Mouse (Mus musculus): ENCODE data around the gene Foxn3.
A peak's percentile ranks its signal among the peaks of the same experiment; 100 is the strongest.

Foxn3 gene

GRCm38 (mm10) chr12:99522882-99523281, 40.5 kb downstream of the Foxn3 start:
- DNase-seq (ENCODE audit: low spot score) = no peak

DNA sequence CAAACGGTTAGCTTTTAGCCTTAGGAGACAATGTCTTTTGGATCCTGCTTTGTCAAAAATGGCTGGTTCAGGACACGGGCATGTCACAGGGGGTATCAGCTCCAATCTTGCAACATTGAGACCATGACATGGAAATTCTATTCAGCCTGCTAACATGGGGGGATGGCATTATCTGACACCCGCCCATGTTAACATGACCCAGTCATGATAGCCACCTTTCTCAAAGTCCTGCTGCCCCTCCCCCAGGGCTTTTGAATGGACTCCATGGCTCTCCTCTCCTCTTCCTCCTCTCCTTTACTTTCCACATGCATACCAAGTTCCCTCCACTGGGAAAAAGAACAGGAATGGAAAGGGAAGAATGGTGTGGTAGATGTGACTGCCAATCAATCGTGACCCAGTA, 43.5 kb downstream of the Foxn3 start:
- no peak for DNase-seq (ENCODE audit: low spot score)

- no peak for DNase-seq (ENCODE audit: low spot score)
Observed at GRCm38 (mm10) chr12:99519191-99519614, 44.2 kb downstream of the Foxn3 start.

DNA sequence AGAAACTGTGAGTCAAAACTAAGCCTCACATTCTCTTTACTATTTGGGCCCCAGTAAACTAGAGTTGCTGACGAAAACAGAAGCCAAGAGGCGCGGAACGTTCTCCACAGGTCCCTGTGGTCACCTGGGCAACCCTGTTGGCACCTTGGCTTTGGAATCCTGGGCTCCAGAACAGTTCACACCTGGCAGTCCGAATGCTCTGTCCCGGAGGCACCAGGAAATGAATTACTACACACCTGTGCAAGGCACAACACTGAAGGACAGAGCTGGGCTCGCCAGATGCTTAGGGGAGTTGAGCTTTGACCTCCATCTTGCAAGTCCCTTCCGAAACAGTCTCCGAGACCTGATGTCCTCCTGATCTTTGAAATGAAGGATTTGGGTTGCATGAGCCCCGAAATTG, 44.7 kb downstream of the Foxn3 start:
- no peak for DNase-seq (ENCODE audit: low spot score)

DNA sequence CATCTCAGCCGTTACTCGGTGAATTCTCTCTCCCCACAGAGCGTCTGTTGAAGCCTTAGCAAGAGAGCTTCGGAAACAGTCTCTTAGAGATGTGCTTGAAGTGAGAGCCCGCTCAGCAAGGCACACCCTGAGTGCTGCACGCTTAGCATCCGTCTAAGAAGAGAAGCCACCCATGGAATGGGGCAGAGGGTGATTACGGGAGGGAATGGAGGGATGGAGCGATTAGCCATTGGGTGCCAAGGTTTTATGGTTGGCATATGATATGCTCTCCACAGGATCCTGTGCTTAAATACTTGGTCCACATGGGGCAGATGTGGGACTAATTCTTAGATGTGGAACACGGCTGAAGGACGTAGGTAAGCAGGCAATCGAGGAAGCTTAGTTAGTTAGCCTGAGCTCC, 45.3 kb downstream of the Foxn3 start:
- no peak for DNase-seq (ENCODE audit: low spot score)

GRCm38 (mm10) chr12:99517296-99517695, 46.1 kb downstream of the Foxn3 start:
- DNase-seq (ENCODE audit: low spot score) = no peak

DNA sequence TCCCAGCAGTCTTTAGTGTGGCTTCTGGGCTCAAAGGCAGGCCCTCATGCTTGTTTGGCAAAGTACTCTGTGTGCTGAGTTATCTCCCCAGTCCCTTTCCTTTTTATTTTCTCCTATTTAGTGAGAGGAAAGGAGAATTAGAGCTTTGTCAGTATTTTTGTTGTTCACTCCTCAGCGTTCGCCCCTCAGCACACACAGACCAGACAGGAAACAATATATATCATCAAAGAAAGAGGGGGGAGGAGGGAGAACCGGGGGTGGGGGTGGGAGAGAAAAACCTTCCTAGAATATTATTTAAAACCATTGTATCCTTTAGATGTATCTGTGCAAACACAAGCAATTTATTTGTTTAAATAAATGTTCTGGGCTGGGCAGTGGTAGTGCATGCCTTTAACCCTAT, 47.9 kb downstream of the Foxn3 start:
- DNase-seq (ENCODE audit: low spot score) = no peak

- DNase-seq (ENCODE audit: low spot score) = no peak
Observed at GRCm38 (mm10) chr12:99511644-99512043, 51.7 kb downstream of the Foxn3 start.

DNA sequence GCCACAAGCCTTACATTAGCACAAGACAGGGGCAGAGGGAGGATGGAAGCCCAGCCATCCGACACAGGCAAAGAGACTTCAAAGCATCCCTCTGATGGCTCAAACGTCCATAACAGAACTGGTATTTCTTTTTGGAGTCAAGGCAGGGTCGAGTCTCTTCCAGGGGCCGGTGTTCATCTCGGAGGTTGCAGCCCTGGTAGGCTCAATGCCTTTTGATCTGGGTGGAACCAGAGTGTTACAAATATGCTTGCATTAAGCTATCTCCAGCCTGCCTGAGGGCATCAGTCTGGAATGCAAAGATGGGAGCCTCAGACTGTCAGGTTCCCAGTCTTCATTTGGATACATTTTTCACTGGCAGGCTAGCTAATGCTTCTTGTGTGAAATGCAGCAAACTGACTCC, 52.6 kb downstream of the Foxn3 start:
- no peak for DNase-seq (ENCODE audit: low spot score)

GRCm38 (mm10) chr12:99502225-99502624, 61.2 kb downstream of the Foxn3 start:
- DNase-seq (ENCODE audit: low spot score) = no peak

- peak; percentile 62 for DNase-seq (ENCODE audit: low spot score)
Observed at GRCm38 (mm10) chr12:99498978-99499694, 64.2 kb downstream of the Foxn3 start.

DNA sequence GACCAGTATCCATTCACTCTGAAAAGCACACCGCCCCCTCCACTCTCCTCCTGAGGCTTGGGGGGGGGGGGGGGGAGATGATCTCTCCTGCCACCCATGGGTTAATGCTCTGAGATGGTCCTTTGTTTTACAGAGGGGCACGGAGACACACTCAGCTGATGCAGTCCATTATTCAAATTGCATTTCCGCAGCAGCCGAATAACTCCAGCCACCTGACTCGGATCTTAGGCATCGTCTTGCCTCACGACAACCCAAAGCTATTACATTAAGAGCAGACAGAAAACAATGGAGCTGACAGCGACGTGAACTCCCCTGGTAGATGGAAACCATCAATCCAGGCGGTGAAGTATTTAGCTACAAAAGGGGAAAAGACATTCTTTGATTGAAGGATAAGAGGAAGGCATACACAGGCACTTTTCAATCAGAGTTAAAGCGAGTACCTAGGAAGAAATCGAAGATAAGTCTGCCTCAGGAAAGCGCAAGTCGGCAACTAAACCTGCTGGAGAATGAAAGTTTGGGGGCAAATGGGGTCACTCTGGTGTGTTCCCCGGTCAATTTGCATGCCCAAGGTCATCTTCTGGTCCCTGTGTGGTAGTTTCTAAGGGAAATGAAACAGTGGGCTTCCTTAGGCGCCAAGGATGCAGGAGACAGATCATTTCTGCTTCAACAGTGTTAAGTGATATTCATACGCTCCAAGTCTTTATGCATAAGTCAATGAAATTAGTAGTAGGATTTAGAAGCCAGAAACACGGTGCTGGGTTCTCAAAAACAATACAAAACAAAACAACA, 65.0 kb downstream of the Foxn3 start:
- peak; percentile 22 for DNase-seq (ENCODE audit: low spot score)

DNA sequence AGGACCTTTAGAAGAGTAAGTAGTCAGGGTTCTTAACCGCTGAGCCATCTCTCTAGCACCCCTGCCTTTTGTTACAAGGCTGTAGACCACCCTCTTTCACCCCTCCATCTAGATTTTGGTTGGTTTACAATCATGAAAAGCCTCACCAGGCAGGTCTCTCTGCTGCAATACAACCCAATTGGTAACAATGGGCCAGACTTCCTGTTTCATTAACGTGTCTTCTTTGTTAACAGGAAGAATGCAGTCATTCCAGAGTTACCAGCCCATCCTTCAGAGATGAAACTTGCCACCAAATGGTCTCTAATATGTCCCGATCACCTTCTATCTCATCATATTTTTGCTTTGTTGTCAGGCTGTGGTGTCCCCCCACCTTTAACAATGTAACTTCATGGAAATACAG, 66.4 kb downstream of the Foxn3 start:
- DNase-seq (ENCODE audit: low spot score) = no peak

- DNase-seq (ENCODE audit: low spot score) = no peak
Observed at GRCm38 (mm10) chr12:99490216-99490615, 73.2 kb downstream of the Foxn3 start.

DNA sequence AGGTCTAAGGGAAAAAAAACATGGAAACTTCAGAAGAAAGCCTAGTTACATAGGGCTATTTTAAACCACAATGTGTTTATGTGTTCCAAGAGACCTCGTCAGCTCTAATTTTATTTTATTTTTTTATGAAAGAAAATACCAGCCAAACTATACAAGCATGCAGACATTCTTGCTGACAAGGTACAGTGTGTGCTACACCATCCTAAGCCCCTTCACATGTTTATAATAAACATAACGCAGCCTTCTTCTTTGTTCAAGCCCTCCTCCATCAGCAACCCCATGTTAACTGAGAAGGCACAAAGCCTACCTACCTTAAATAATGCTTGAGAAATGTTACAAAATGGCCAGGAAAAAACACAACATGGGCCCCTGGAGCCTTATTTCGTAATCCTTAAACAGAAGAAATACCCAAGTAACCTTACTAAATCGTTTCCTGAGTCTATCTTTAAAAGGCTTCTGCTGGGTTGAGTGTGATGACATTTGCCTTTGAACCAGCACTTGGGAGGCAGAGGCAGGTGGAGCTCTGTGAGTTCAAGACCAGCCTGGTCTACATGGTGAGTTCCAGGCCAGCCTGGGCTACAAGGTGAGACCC, 74.3 kb downstream of the Foxn3 start:
- no peak for DNase-seq (ENCODE audit: low spot score)

- DNase-seq (ENCODE audit: low spot score) = no peak
Observed at GRCm38 (mm10) chr12:99480372-99480771, 83.0 kb downstream of the Foxn3 start.

GRCm38 (mm10) chr12:99474176-99474575, 89.2 kb downstream of the Foxn3 start:
- no peak for DNase-seq (ENCODE audit: low spot score)

DNA sequence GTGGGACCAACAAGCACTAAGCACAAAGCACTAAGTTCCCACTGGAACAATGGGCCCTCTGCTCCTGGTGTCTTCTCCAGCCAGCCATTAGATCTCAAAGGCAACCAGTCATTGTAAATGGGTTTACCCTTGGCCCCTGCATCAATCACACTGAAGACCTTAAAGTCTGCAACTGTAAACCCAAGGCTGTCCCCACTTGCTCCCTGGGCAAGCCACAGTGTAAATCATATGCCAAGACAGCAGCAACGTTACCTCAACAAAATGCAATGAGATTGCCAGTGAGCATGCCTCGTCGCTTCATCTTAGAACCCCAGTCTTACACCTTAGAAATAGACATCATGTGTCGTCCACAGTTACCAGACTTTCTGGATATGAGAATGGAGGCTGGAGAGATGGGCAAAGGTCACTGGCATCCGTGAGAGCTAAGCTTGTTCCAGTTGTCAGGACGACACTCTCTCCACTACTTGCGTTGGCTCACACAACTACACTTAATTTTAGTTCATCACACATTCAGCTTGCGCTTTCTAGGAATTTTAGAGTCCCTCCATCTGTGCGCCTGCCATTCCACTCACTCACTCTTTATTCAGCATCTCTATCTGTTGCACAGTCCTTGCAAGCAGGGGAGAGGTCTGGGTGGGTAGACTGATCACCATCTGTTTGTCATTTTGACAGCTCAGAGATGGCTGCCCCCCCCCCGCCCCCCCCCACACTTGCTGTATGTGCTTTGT, 89.8 kb downstream of the Foxn3 start:
- DNase-seq (ENCODE audit: low spot score) = no peak

GRCm38 (mm10) chr12:99471431-99471830, 92.0 kb downstream of the Foxn3 start:
- DNase-seq (ENCODE audit: low spot score) = no peak

DNA sequence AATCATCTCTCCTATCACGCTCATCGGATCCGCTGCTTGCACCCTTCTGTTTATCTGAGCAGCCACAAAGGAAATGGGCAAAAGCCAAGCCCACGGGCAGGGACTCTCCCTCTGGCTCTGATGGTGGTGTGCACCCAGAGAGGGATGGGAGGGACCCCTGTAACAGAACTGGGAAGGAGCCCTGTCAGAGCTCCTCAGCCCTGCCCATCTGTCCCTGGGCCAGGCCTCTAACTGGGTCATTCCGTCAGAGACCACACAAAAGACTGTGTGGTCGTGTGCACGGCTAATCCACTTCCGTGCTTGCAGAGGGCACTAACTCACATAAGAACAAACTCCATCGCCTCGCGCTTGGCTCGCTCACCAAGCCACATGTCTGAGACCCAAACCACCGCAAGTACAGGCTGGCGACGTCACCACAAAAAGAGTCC, 95.5 kb downstream of the Foxn3 start:
- DNase-seq (ENCODE audit: low spot score) = peak; percentile 36

DNA sequence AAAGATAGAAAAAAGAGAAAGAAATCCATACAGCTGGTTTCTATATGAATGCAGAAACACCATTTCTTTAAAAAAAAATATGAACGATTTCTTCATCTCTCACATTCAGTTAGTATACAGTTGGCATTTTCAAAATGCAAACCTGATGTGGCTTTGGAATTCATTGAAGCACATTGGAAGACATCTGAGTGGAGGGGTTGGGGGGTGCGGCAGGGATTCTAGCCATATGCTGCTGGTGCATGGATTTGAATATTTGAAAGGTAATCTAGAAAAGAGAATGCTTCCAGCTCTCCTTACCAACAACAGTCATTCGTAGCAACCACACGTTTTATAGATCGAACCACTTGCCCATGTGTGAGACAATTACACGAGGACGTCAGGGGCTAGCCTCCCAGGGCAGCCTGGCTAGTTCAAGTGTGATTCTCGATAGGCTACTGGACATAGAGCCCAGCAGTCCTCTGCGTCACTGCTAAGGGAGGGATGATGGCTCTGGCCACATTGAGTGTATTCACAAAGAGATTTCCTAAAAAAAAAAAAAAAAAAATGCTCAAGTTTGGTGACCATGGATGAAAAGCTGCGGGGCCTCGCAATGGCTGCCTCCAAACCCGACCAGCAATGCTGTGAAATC, 96.0 kb downstream of the Foxn3 start:
- DNase-seq (ENCODE audit: low spot score) = no peak

- no peak for DNase-seq (ENCODE audit: low spot score)
Observed at GRCm38 (mm10) chr12:99466426-99466825, 97.0 kb downstream of the Foxn3 start.

Measured in embryo, embryonic 10.5 days (tissue).